Mouse (Mus musculus): ENCODE data around the gene Adat3. TPM values are rescaled to one million over a fixed set of nuclear protein-coding genes. Genes with fewer than 3 reads are reported as not detected.

Gene Adat3
- polyA plus RNA-seq, 1 experiment from 2014 or later, result 2.1 TPM

GRCm38 (mm10) chr10:80561116-80561944 lies 41.4 kb upstream of the Adat3 start, which contains the start of gene Rexo1:
Gene Rexo1 (minus strand): TSS chr10:80561560.
- peak within 1 kb of the TSS; percentile 100 for H3K4me3 ChIP-seq (ENCODE audit: low read depth, low read length)
- DNase-seq (peak; percentile 95), ATAC-seq (peak; percentile 85)
- H3K27ac ChIP-seq (ENCODE audit: low read depth), result peak within 1 kb of the TSS; percentile 95
- WGBS (ENCODE audit: insufficient replicate concordance), result under 1% methylated on average over 72 of the region's 72 CpGs
- peak within 1 kb of the TSS; percentile 99 for H3K9ac ChIP-seq (replicated peaks)
- peak within 1 kb of the TSS; percentile 72 for H3K4me2 ChIP-seq (ENCODE audit: low read depth, low read length)
- peak; percentile 82 for TF ChIP-seq EP300 (IDR thresholded peaks at IDR 0.05; ENCODE audit: low read depth)
- peak; percentile 92 for TF ChIP-seq CTCF (IDR thresholded peaks at IDR 0.05; ENCODE audit: low read depth)
- peaks cover 35% of the 10 kb centered on the region for H3K4me1 ChIP-seq (ENCODE audit: insufficient read depth)
- H3K27me3 ChIP-seq (ENCODE audit: insufficient read depth, low read length), result no peaks in the 10 kb centered on the region
- H3K9me3 ChIP-seq (ENCODE audit: low read length), result no peaks in the 10 kb centered on the region
- H3K36me3 ChIP-seq (replicated peaks; ENCODE audit: insufficient read depth, low read length), result 0 out of 2 replicates have a peak, but pooled peaks cover 4% of the 10 kb centered on the region

- Histone ChIP-seq H3K27ac (ENCODE audit: low read depth) (no peak overlapping the region), H3K4me2 (ENCODE audit: low read depth, low read length) (no peak overlapping the region; the same call in 1 of the 2 replicates), H3K4me3 (ENCODE audit: low read depth, low read length) (no peak overlapping the region), H3K9me3 (ENCODE audit: low read length) (no peaks in the 10 kb centered on the region), H3K27me3 (ENCODE audit: insufficient read depth, low read length) (no peaks in the 10 kb centered on the region), H3K36me3 (replicated peaks; ENCODE audit: insufficient read depth, low read length) (peaks cover 10% of the 10 kb centered on the region; the same call in 1 of the 2 replicates), H3K9ac (replicated peaks) (no peak overlapping the region), H3K4me1 (ENCODE audit: insufficient read depth) (peaks cover 37% of the 10 kb centered on the region)
- 34% methylated on average over 17 of the region's 17 CpGs for WGBS (ENCODE audit: insufficient replicate concordance)
- peak; percentile 22; the same call in 1 of the 2 replicates for ATAC-seq
- DNase-seq, result peak; percentile 93
- TF ChIP-seq CTCF (IDR thresholded peaks at IDR 0.05; ENCODE audit: low read depth) (peak; percentile 99), EP300 (IDR thresholded peaks at IDR 0.05; ENCODE audit: low read depth) (no peak)
Measured at GRCm38 (mm10) chr10:80566375-80567092, 36.1 kb upstream of the Adat3 start.

GRCm38 (mm10) chr10:80568876-80569275 lies 33.8 kb upstream of the Adat3 start:
- ATAC-seq, result no peak
- Histone ChIP-seq H3K4me3 (ENCODE audit: low read depth, low read length) (no peak overlapping the region), H3K27me3 (ENCODE audit: insufficient read depth, low read length) (no peaks in the 10 kb centered on the region), H3K27ac (ENCODE audit: low read depth) (0 out of 2 replicates have a peak overlapping the region, but pooled peaks have one; percentile 11), H3K9me3 (ENCODE audit: low read length) (no peaks in the 10 kb centered on the region), H3K4me1 (ENCODE audit: insufficient read depth) (peaks cover 52% of the 10 kb centered on the region), H3K9ac (replicated peaks) (no peak overlapping the region; the same call in 1 of the 2 replicates), H3K4me2 (ENCODE audit: low read depth, low read length) (0 out of 2 replicates have a peak overlapping the region, but pooled peaks have one; percentile 99), H3K36me3 (replicated peaks; ENCODE audit: insufficient read depth, low read length) (peaks cover 10% of the 10 kb centered on the region; the same call in 1 of the 2 replicates)
- DNase-seq, result no peak
- 95% methylated on average over 29 of the region's 29 CpGs for WGBS (ENCODE audit: insufficient replicate concordance)
- no peak for TF ChIP-seq EP300 (IDR thresholded peaks at IDR 0.05; ENCODE audit: low read depth)
- TF ChIP-seq CTCF (IDR thresholded peaks at IDR 0.05; ENCODE audit: low read depth), result no peak

GRCm38 (mm10) chr10:80569664-80570066 lies 33.0 kb upstream of the Adat3 start:
- ATAC-seq, result peak; percentile 85
- peak overlapping the region; percentile 46 for H3K4me3 ChIP-seq (ENCODE audit: low read depth, low read length)
- peak overlapping the region; percentile 91 for H3K27ac ChIP-seq (ENCODE audit: low read depth)
- H3K4me2 ChIP-seq (ENCODE audit: low read depth, low read length), result peak overlapping the region; percentile 99
- H3K4me1 ChIP-seq (ENCODE audit: insufficient read depth), result peaks cover 58% of the 10 kb centered on the region
- peaks cover 10% of the 10 kb centered on the region; the same call in 1 of the 2 replicates for H3K36me3 ChIP-seq (replicated peaks; ENCODE audit: insufficient read depth, low read length)
- H3K27me3 ChIP-seq (ENCODE audit: insufficient read depth, low read length), result no peaks in the 10 kb centered on the region
- WGBS (ENCODE audit: insufficient replicate concordance), result 13% methylated on average over 10 of the region's 10 CpGs
- no peaks in the 10 kb centered on the region for H3K9me3 ChIP-seq (ENCODE audit: low read length)
- peak overlapping the region; percentile 55 for H3K9ac ChIP-seq (replicated peaks)
- no peak for TF ChIP-seq EP300 (IDR thresholded peaks at IDR 0.05; ENCODE audit: low read depth)
- no peak for TF ChIP-seq CTCF (IDR thresholded peaks at IDR 0.05; ENCODE audit: low read depth)
- peak; percentile 93 for DNase-seq

- peaks cover 65% of the 10 kb centered on the region for H3K4me1 ChIP-seq (ENCODE audit: insufficient read depth)
- ATAC-seq, result no peak
- WGBS (ENCODE audit: insufficient replicate concordance), result 50% methylated on average over 10 of the region's 10 CpGs
Measured at GRCm38 (mm10) chr10:80570419-80570818, 32.3 kb upstream of the Adat3 start.

More at GRCm38 (mm10) chr10:80570419-80570818, 32.3 kb upstream of the Adat3 start:
- peak overlapping the region; percentile 99 for H3K4me2 ChIP-seq (ENCODE audit: low read depth, low read length)
- H3K4me3 ChIP-seq (ENCODE audit: low read depth, low read length), result peak overlapping the region; percentile 46
- H3K27me3 ChIP-seq (ENCODE audit: insufficient read depth, low read length), result no peaks in the 10 kb centered on the region
- no peak for TF ChIP-seq EP300 (IDR thresholded peaks at IDR 0.05; ENCODE audit: low read depth)
- TF ChIP-seq CTCF (IDR thresholded peaks at IDR 0.05; ENCODE audit: low read depth), result no peak
- H3K9ac ChIP-seq (replicated peaks), result peak overlapping the region; percentile 55
- H3K9me3 ChIP-seq (ENCODE audit: low read length), result no peaks in the 10 kb centered on the region
- DNase-seq, result no peak
- H3K36me3 ChIP-seq (replicated peaks; ENCODE audit: insufficient read depth, low read length), result peaks cover 10% of the 10 kb centered on the region; the same call in 1 of the 2 replicates
- peak overlapping the region; percentile 91 for H3K27ac ChIP-seq (ENCODE audit: low read depth)

Measured in liver, postnatal 0 days (tissue).